Mouse (Mus musculus): ENCODE measurements at regions not wholly inside any gene's neighbourhood (a gene's known extent, or its start where the extent isn't known, plus 50 kb on each side); places are given as distances from the start of the nearest gene placed in this dataset.

GRCm38 (mm10) chr10:126097896-126098295, 131.9 kb downstream of the Lrig3 start:
- TF ChIP-seq EP300 (IDR thresholded peaks at IDR 0.05) (no peak), CTCF (IDR thresholded peaks at IDR 0.05) (no peak)
- ATAC-seq (no peak), DNase-seq (ENCODE audit: low spot score) (no peak)
- Histone ChIP-seq H3K36me3 (ENCODE audit: insufficient read depth, low read length) (no peaks in the 10 kb centered on the region), H3K4me1 (ENCODE audit: insufficient read depth, low read depth, low read length) (no peaks in the 10 kb centered on the region), H3K9me3 (ENCODE audit: low read length) (no peaks in the 10 kb centered on the region), H3K4me3 (ENCODE audit: low read depth, low read length) (no peak overlapping the region), H3K27me3 (replicated peaks; ENCODE audit: insufficient read depth, low read length) (no peaks in the 10 kb centered on the region), H3K27ac (ENCODE audit: low read length) (no peak overlapping the region), H3K9ac (replicated peaks; ENCODE audit: low read depth) (no peak overlapping the region), H3K4me2 (replicated peaks; ENCODE audit: low read depth, low read length) (no peak overlapping the region)
- WGBS, result 81% methylated on average over 10 of the region's 10 CpGs

- DNase-seq (ENCODE audit: low spot score), result no peak
- Histone ChIP-seq H3K4me3 (ENCODE audit: low read depth, low read length) (no peak overlapping the region), H3K36me3 (ENCODE audit: insufficient read depth, low read length) (no peaks in the 10 kb centered on the region), H3K27ac (ENCODE audit: low read length) (no peak overlapping the region), H3K27me3 (replicated peaks; ENCODE audit: insufficient read depth, low read length) (no peaks in the 10 kb centered on the region), H3K4me2 (replicated peaks; ENCODE audit: low read depth, low read length) (no peak overlapping the region), H3K9ac (replicated peaks; ENCODE audit: low read depth) (no peak overlapping the region), H3K9me3 (ENCODE audit: low read length) (no peaks in the 10 kb centered on the region), H3K4me1 (ENCODE audit: insufficient read depth, low read depth, low read length) (no peaks in the 10 kb centered on the region)
- ATAC-seq, result no peak
- 86% methylated on average over 15 of the region's 15 CpGs for WGBS
- TF ChIP-seq EP300 (IDR thresholded peaks at IDR 0.05), result no peak
- no peak for TF ChIP-seq CTCF (IDR thresholded peaks at IDR 0.05)
These were observed 136.9 kb downstream of the Lrig3 start for GRCm38 (mm10) chr10:126102876-126103275.

DNA sequence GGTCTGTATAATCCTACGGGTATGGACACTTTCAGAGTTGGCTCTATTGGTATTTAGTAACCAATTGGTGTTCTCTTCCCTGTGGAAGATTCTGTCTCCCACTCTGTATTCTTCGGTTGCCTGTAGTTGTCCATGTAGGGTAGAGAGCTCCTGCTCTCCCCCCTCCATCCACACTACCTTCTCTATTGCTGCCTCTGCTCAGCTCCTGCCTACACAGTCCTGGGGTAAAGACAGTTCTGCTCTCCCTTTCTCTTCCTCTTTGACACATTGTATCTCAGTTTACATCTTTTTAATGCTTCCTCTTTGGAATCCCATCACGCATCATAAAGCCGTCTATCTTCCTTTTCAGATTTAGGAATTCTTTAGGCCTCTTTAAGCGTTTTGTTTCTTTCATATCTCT, 147.1 kb downstream of the Lrig3 start:
- no peak overlapping the region for H3K27ac ChIP-seq (ENCODE audit: low read length)
- H3K4me3 ChIP-seq (ENCODE audit: low read depth, low read length), result no peak overlapping the region
- DNase-seq (ENCODE audit: low spot score) (no peak), ATAC-seq (no peak)
- no peak overlapping the region for H3K9ac ChIP-seq (replicated peaks; ENCODE audit: low read depth)
- TF ChIP-seq EP300 (IDR thresholded peaks at IDR 0.05) (no peak), CTCF (IDR thresholded peaks at IDR 0.05) (no peak)
- H3K9me3 ChIP-seq (ENCODE audit: low read length), result no peaks in the 10 kb centered on the region
- H3K4me2 ChIP-seq (replicated peaks; ENCODE audit: low read depth, low read length), result no peak overlapping the region
- no peaks in the 10 kb centered on the region for H3K36me3 ChIP-seq (ENCODE audit: insufficient read depth, low read length)
- 89% methylated on average over 5 of the region's 5 CpGs for WGBS
- no peaks in the 10 kb centered on the region for H3K4me1 ChIP-seq (ENCODE audit: insufficient read depth, low read depth, low read length)
- H3K27me3 ChIP-seq (replicated peaks; ENCODE audit: insufficient read depth, low read length), result no peaks in the 10 kb centered on the region

- ATAC-seq (no peak), DNase-seq (ENCODE audit: low spot score) (no peak)
- Histone ChIP-seq H3K4me3 (ENCODE audit: low read depth, low read length) (no peak overlapping the region), H3K27ac (ENCODE audit: low read length) (no peak overlapping the region), H3K4me1 (ENCODE audit: insufficient read depth, low read depth, low read length) (no peaks in the 10 kb centered on the region), H3K4me2 (replicated peaks; ENCODE audit: low read depth, low read length) (no peak overlapping the region), H3K9ac (replicated peaks; ENCODE audit: low read depth) (no peak overlapping the region), H3K9me3 (ENCODE audit: low read length) (no peaks in the 10 kb centered on the region), H3K27me3 (replicated peaks; ENCODE audit: insufficient read depth, low read length) (no peaks in the 10 kb centered on the region), H3K36me3 (ENCODE audit: insufficient read depth, low read length) (no peaks in the 10 kb centered on the region)
- 80% methylated on average over 7 of the region's 7 CpGs for WGBS
- TF ChIP-seq EP300 (IDR thresholded peaks at IDR 0.05) (no peak), CTCF (IDR thresholded peaks at IDR 0.05) (no peak)
These were observed 149.4 kb downstream of the Lrig3 start for GRCm38 (mm10) chr10:126115386-126115785.

- no peak for DNase-seq (ENCODE audit: low spot score)
- Histone ChIP-seq H3K4me2 (replicated peaks; ENCODE audit: low read depth, low read length) (no peak overlapping the region), H3K4me1 (ENCODE audit: insufficient read depth, low read depth, low read length) (no peaks in the 10 kb centered on the region), H3K4me3 (ENCODE audit: low read depth, low read length) (no peak overlapping the region), H3K27ac (ENCODE audit: low read length) (no peak overlapping the region), H3K9me3 (ENCODE audit: low read length) (no peaks in the 10 kb centered on the region), H3K36me3 (ENCODE audit: insufficient read depth, low read length) (no peaks in the 10 kb centered on the region), H3K27me3 (replicated peaks; ENCODE audit: insufficient read depth, low read length) (no peaks in the 10 kb centered on the region), H3K9ac (replicated peaks; ENCODE audit: low read depth) (no peak overlapping the region)
- 72% methylated on average over 10 of the region's 10 CpGs for WGBS
- ATAC-seq, result no peak
- TF ChIP-seq EP300 (IDR thresholded peaks at IDR 0.05) (no peak), CTCF (IDR thresholded peaks at IDR 0.05) (no peak)
These were observed 155.7 kb downstream of the Lrig3 start for GRCm38 (mm10) chr10:126121626-126122025.

DNA sequence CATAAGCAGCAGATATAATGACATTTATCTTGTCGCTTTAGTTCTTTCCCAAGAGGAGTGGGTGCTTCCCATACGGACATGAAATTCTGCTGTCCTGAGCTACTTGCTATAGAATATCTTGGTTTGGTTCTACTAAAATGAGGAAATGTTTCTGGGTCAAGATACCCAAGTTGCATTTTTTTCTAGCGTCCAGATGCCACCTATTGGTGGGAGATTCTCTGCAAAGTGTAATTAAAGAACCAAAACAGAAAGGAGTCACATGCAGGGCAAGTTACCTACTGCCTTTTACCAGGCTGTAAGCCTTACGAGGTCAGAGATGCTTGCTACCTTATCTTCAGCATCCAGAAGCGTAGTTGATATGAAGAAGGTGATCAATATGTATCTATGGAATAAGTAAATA, 156.5 kb downstream of the Lrig3 start:
- no peak overlapping the region for H3K27ac ChIP-seq (ENCODE audit: low read length)
- no peak overlapping the region for H3K4me3 ChIP-seq (ENCODE audit: low read depth, low read length)
- H3K36me3 ChIP-seq (ENCODE audit: insufficient read depth, low read length), result no peaks in the 10 kb centered on the region
- no peaks in the 10 kb centered on the region for H3K4me1 ChIP-seq (ENCODE audit: insufficient read depth, low read depth, low read length)
- ATAC-seq (no peak), DNase-seq (ENCODE audit: low spot score) (no peak)
- H3K4me2 ChIP-seq (replicated peaks; ENCODE audit: low read depth, low read length), result no peak overlapping the region
- H3K27me3 ChIP-seq (replicated peaks; ENCODE audit: insufficient read depth, low read length), result no peaks in the 10 kb centered on the region
- no peaks in the 10 kb centered on the region for H3K9me3 ChIP-seq (ENCODE audit: low read length)
- 76% methylated on average over 5 of the region's 5 CpGs for WGBS
- TF ChIP-seq CTCF (IDR thresholded peaks at IDR 0.05) (0 out of 2 replicates have a peak, but pooled peaks have one; percentile 25), EP300 (IDR thresholded peaks at IDR 0.05) (no peak)
- no peak overlapping the region for H3K9ac ChIP-seq (replicated peaks; ENCODE audit: low read depth)

- Histone ChIP-seq H3K27ac (ENCODE audit: low read length) (no peak overlapping the region), H3K9me3 (ENCODE audit: low read length) (no peaks in the 10 kb centered on the region), H3K4me3 (ENCODE audit: low read depth, low read length) (no peak overlapping the region), H3K4me2 (replicated peaks; ENCODE audit: low read depth, low read length) (no peak overlapping the region), H3K27me3 (replicated peaks; ENCODE audit: insufficient read depth, low read length) (no peaks in the 10 kb centered on the region), H3K36me3 (ENCODE audit: insufficient read depth, low read length) (no peaks in the 10 kb centered on the region), H3K9ac (replicated peaks; ENCODE audit: low read depth) (no peak overlapping the region), H3K4me1 (ENCODE audit: insufficient read depth, low read depth, low read length) (no peaks in the 10 kb centered on the region)
- WGBS, result 75% methylated on average over 3 of the region's 3 CpGs
- TF ChIP-seq EP300 (IDR thresholded peaks at IDR 0.05), result no peak
- TF ChIP-seq CTCF (IDR thresholded peaks at IDR 0.05), result no peak
- ATAC-seq (no peak), DNase-seq (ENCODE audit: low spot score) (peak; percentile 10)
These were observed 167.2 kb downstream of the Lrig3 start for GRCm38 (mm10) chr10:126133188-126133587.

Measured in lung, postnatal 0 days (tissue).